ENCODE assay signal across 19 mouse cellular contexts in the genomic region with DNA sequence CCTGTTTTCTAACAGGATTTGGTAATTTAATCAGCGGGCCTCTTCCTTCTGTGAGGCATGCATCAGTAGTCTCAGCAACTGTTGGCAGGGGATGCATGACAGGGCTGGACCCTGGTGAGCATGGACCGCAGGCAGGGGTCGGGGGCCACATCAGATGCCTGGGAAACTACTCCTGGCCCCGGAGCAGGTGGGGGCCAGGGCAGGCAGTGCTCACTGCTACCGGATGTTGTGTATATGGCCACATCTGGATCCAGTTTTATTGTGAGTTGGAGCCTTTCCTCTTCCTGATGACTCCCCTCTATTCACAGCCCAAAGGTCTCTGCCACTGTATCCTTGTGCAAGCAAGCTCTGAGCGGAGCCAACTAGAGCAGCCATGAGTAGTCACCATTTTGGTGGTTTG. TPM values are rescaled to one million over a fixed set of nuclear protein-coding genes. Genes with fewer than 3 reads are reported as not detected.
A peak's percentile ranks its signal among the peaks of the same experiment; 100 is the strongest.
DNase-seq lines count a peak whose midpoint lies in the region; ATAC-seq lines count a peak whose summit lies in the region.
"Had no signal": no experiment of that assay in that cellular context is flagged by ENCODE, and none has a peak within 500 bp of the region (broad histone marks: within the 10 kb centered on the region; RNA-seq: fewer than 3 reads in every experiment).

No protein-coding gene starts in this region.

- no peaks in the 10 kb centered on the region for H3K36me3 ChIP-seq in forebrain, embryonic 10.5 days (replicated peaks)
- no peaks in the 10 kb centered on the region for H3K36me3 ChIP-seq in forebrain, embryonic 12.5 days (replicated peaks)
- H3K36me3 ChIP-seq in intestine, embryonic 14.5 days (ENCODE audit: control insufficient read depth, insufficient read depth, low read length) = no peaks in the 10 kb centered on the region
- H3K36me3 ChIP-seq in intestine, embryonic 15.5 days = no peaks in the 10 kb centered on the region
- H3K36me3 ChIP-seq in neural tube, embryonic 15.5 days = no peaks in the 10 kb centered on the region
- no peaks in the 10 kb centered on the region for H3K36me3 ChIP-seq in limb, embryonic 12.5 days
- H3K36me3 ChIP-seq: heart, embryonic 15.5 days; lung, embryonic 15.5 days; midbrain, embryonic 12.5 days had no signal

- WGBS in forebrain, embryonic 10.5 days = 59% methylated on average over 6 of the region's 6 CpGs
- WGBS in forebrain, embryonic 12.5 days = 84% methylated on average over 6 of the region's 6 CpGs
- 74% methylated on average over 6 of the region's 6 CpGs for WGBS in intestine, embryonic 14.5 days
- WGBS in intestine, embryonic 15.5 days = 59% methylated on average over 6 of the region's 6 CpGs
- 72% methylated on average over 6 of the region's 6 CpGs for WGBS in neural tube, embryonic 15.5 days
- 29% methylated on average over 6 of the region's 6 CpGs for WGBS in limb, embryonic 12.5 days

- no peak for ATAC-seq in forebrain, embryonic 12.5 days (ENCODE audit: low FRiP score)
- no peak for ATAC-seq in intestine, embryonic 14.5 days (replicated peaks; ENCODE audit: low FRiP score, low TSS enrichment, low read depth)
- no peak for ATAC-seq in intestine, embryonic 15.5 days
- ATAC-seq in neural tube, embryonic 15.5 days (ENCODE audit: low FRiP score) = no peak
- ATAC-seq in limb, embryonic 12.5 days (ENCODE audit: insufficient number of reproducible peaks, insufficient read depth, low FRiP score, low TSS enrichment, low read depth) = peak; percentile 40; the same call in 1 of the 2 replicates
- ATAC-seq: forebrain, embryonic 13.5 days; hindbrain, embryonic 16.5 days had no signal

- peak overlapping the region; percentile 22; the same call in 1 of the 2 replicates for H3K27ac ChIP-seq in forebrain, embryonic 10.5 days
- H3K27ac ChIP-seq in forebrain, embryonic 12.5 days = no peak overlapping the region
- H3K27ac ChIP-seq in intestine, embryonic 14.5 days (ENCODE audit: low read depth) = no peak overlapping the region
- H3K27ac ChIP-seq in intestine, embryonic 15.5 days = no peak overlapping the region
- no peak overlapping the region for H3K27ac ChIP-seq in neural tube, embryonic 15.5 days (replicated peaks)
- H3K27ac ChIP-seq in limb, embryonic 12.5 days = no peak overlapping the region
- H3K27ac ChIP-seq: forebrain, embryonic 13.5 days; lung, embryonic 15.5 days; midbrain, embryonic 12.5 days had no signal

- peaks cover 29% of the 10 kb centered on the region for H3K27me3 ChIP-seq in forebrain, embryonic 10.5 days (ENCODE audit: poor library complexity, severe bottlenecking)
- peaks cover 20% of the 10 kb centered on the region for H3K27me3 ChIP-seq in forebrain, embryonic 12.5 days
- no peaks in the 10 kb centered on the region for H3K27me3 ChIP-seq in intestine, embryonic 14.5 days (replicated peaks; ENCODE audit: control insufficient read depth, insufficient read depth, low read length)
- H3K27me3 ChIP-seq in intestine, embryonic 15.5 days (replicated peaks) = peaks cover 9% of the 10 kb centered on the region; the same call in 1 of the 2 replicates
- peaks cover 9% of the 10 kb centered on the region; the same call in 1 of the 2 replicates for H3K27me3 ChIP-seq in neural tube, embryonic 15.5 days (replicated peaks)
- H3K27me3 ChIP-seq in limb, embryonic 12.5 days = peaks cover 14% of the 10 kb centered on the region
- H3K27me3 ChIP-seq: heart, embryonic 15.5 days; lung, embryonic 15.5 days had no signal

- DNase-seq in forebrain, embryonic 10.5 days (ENCODE audit: extremely low spot score, low spot score) = no peak
- DNase-seq in intestine, embryonic 14.5 days (ENCODE audit: low spot score) = no peak
- DNase-seq in neural tube, embryonic 10.5 days (ENCODE audit: extremely low spot score, low spot score) = peak; percentile 28
- no peak for DNase-seq in layer of hippocampus, adult 18-20 months (ENCODE audit: low spot score in 2 of 2)
- DNase-seq: cerebellum, adult 11-12 months; cerebellum, postnatal 25 days; kidney, adult 8-10 months; right cerebral cortex, postnatal 4 days had no signal

- H3K4me2 ChIP-seq in forebrain, embryonic 12.5 days = no peak overlapping the region
- no peak overlapping the region for H3K4me2 ChIP-seq in intestine, embryonic 14.5 days (ENCODE audit: low read length)
- H3K4me2 ChIP-seq in intestine, embryonic 15.5 days (replicated peaks) = no peak overlapping the region
- no peak overlapping the region for H3K4me2 ChIP-seq in neural tube, embryonic 15.5 days
- H3K4me2 ChIP-seq in limb, embryonic 12.5 days = no peak overlapping the region
- H3K4me2 ChIP-seq: forebrain, embryonic 13.5 days; liver, embryonic 11.5 days; lung, embryonic 15.5 days; midbrain, embryonic 12.5 days had no signal

- H3K4me3 ChIP-seq in forebrain, embryonic 10.5 days = no peak overlapping the region
- H3K4me3 ChIP-seq in forebrain, embryonic 12.5 days (replicated peaks) = no peak overlapping the region
- H3K4me3 ChIP-seq in intestine, embryonic 14.5 days (ENCODE audit: low read depth, low read length) = no peak overlapping the region
- H3K4me3 ChIP-seq in intestine, embryonic 15.5 days (replicated peaks) = no peak overlapping the region
- no peak overlapping the region for H3K4me3 ChIP-seq in neural tube, embryonic 15.5 days (replicated peaks)
- H3K4me3 ChIP-seq in limb, embryonic 12.5 days (replicated peaks) = no peak overlapping the region
- H3K4me3 ChIP-seq: forebrain, embryonic 13.5 days; heart, embryonic 15.5 days; lung, embryonic 15.5 days; midbrain, embryonic 12.5 days had no signal

- H3K4me1 ChIP-seq in forebrain, embryonic 10.5 days = peaks cover 59% of the 10 kb centered on the region
- peaks cover 35% of the 10 kb centered on the region for H3K4me1 ChIP-seq in forebrain, embryonic 12.5 days
- peaks cover 32% of the 10 kb centered on the region for H3K4me1 ChIP-seq in intestine, embryonic 14.5 days (replicated peaks; ENCODE audit: control insufficient read depth, insufficient read depth, low read length)
- H3K4me1 ChIP-seq in intestine, embryonic 15.5 days (replicated peaks) = peaks cover 22% of the 10 kb centered on the region
- H3K4me1 ChIP-seq in neural tube, embryonic 15.5 days = peaks cover 40% of the 10 kb centered on the region
- peaks cover 57% of the 10 kb centered on the region for H3K4me1 ChIP-seq in limb, embryonic 12.5 days (replicated peaks)

- no peaks in the 10 kb centered on the region for H3K9me3 ChIP-seq in forebrain, embryonic 10.5 days
- no peaks in the 10 kb centered on the region for H3K9me3 ChIP-seq in forebrain, embryonic 12.5 days
- no peaks in the 10 kb centered on the region for H3K9me3 ChIP-seq in intestine, embryonic 14.5 days (ENCODE audit: control insufficient read depth, low read length)
- H3K9me3 ChIP-seq in intestine, embryonic 15.5 days = no peaks in the 10 kb centered on the region
- H3K9me3 ChIP-seq in neural tube, embryonic 15.5 days (replicated peaks) = no peaks in the 10 kb centered on the region
- no peaks in the 10 kb centered on the region for H3K9me3 ChIP-seq in limb, embryonic 12.5 days
- H3K9me3 ChIP-seq: forebrain, embryonic 13.5 days; heart, embryonic 15.5 days; lung, embryonic 15.5 days; midbrain, embryonic 12.5 days had no signal

- H3K9ac ChIP-seq in forebrain, embryonic 12.5 days = no peak overlapping the region
- 0 out of 2 replicates have a peak overlapping the region, but pooled peaks have one; percentile 3 for H3K9ac ChIP-seq in intestine, embryonic 14.5 days (ENCODE audit: low read length)
- no peak overlapping the region for H3K9ac ChIP-seq in intestine, embryonic 15.5 days
- H3K9ac ChIP-seq in neural tube, embryonic 15.5 days (replicated peaks) = no peak overlapping the region
- H3K9ac ChIP-seq in limb, embryonic 12.5 days (replicated peaks) = no peak overlapping the region
- H3K9ac ChIP-seq: forebrain, embryonic 13.5 days; heart, embryonic 15.5 days; lung, embryonic 15.5 days; midbrain, embryonic 12.5 days had no signal

RNA-seq across cellular contexts. Expression of a gene that starts 6.0 kb away (rescaled TPM):
- polyA plus RNA-seq in forebrain, embryonic 10.5 days (2016; fragmentation: Nextera tagmentation; extraction: Ambion mirVana) = 13.8 and 14.7 TPM in 2 replicates
- polyA plus RNA-seq in forebrain, embryonic 12.5 days (2016; fragmentation: Nextera tagmentation; extraction: Ambion mirVana) = 11.0 and 11.4 TPM in 2 replicates
- polyA plus RNA-seq in intestine, embryonic 14.5 days (2014; fragmentation: Nextera tagmentation; extraction: Ambion mirVana) = 5.9 and 6.8 TPM in 2 replicates
- 12.1 and 12.5 TPM in 2 replicates for polyA plus RNA-seq in intestine, embryonic 15.5 days (2015; fragmentation: Nextera tagmentation; extraction: Ambion mirVana)
- 23.1 and 24.7 TPM in 2 replicates for polyA plus RNA-seq in neural tube, embryonic 15.5 days (2015; fragmentation: Nextera tagmentation; extraction: Ambion mirVana)
- polyA plus RNA-seq in limb, embryonic 12.5 days (2016; fragmentation: Nextera tagmentation; extraction: Ambion mirVana) = 11.2 and 12.0 TPM in 2 replicates
- 10 to 100 TPM; 11.0 to 13.2 TPM for total RNA-seq in layer of hippocampus, adult 18-20 months (2021)

RNA-seq across cellular contexts. Expression of a gene that starts 18.1 kb away (rescaled TPM):
- 86.6 and 87.4 TPM in 2 replicates for polyA plus RNA-seq in forebrain, embryonic 10.5 days (2016; fragmentation: Nextera tagmentation; extraction: Ambion mirVana)
- 79.6 and 85.9 TPM in 2 replicates for polyA plus RNA-seq in forebrain, embryonic 12.5 days (2016; fragmentation: Nextera tagmentation; extraction: Ambion mirVana)
- polyA plus RNA-seq in intestine, embryonic 14.5 days (2014; fragmentation: Nextera tagmentation; extraction: Ambion mirVana) = 69.4 and 70.3 TPM in 2 replicates
- 55.2 and 57.3 TPM in 2 replicates for polyA plus RNA-seq in intestine, embryonic 15.5 days (2015; fragmentation: Nextera tagmentation; extraction: Ambion mirVana)
- 44.1 and 50.9 TPM in 2 replicates for polyA plus RNA-seq in neural tube, embryonic 15.5 days (2015; fragmentation: Nextera tagmentation; extraction: Ambion mirVana)
- 77.4 and 82.8 TPM in 2 replicates for polyA plus RNA-seq in limb, embryonic 12.5 days (2016; fragmentation: Nextera tagmentation; extraction: Ambion mirVana)
- 10 to 100 TPM; 18.6 to 23.3 TPM for total RNA-seq in layer of hippocampus, adult 18-20 months (2021)

RNA-seq across cellular contexts. Expression of a gene that starts 54.9 kb away (rescaled TPM):
- 18.8 and 19.9 TPM in 2 replicates for polyA plus RNA-seq in forebrain, embryonic 10.5 days (2016; fragmentation: Nextera tagmentation; extraction: Ambion mirVana)
- 47.4 and 47.8 TPM in 2 replicates for polyA plus RNA-seq in forebrain, embryonic 12.5 days (2016; fragmentation: Nextera tagmentation; extraction: Ambion mirVana)
- 15.0 and 15.6 TPM in 2 replicates for polyA plus RNA-seq in intestine, embryonic 14.5 days (2014; fragmentation: Nextera tagmentation; extraction: Ambion mirVana)
- polyA plus RNA-seq in intestine, embryonic 15.5 days (2015; fragmentation: Nextera tagmentation; extraction: Ambion mirVana) = 9.1 and 10.0 TPM in 2 replicates
- 57.5 and 64.7 TPM in 2 replicates for polyA plus RNA-seq in neural tube, embryonic 15.5 days (2015; fragmentation: Nextera tagmentation; extraction: Ambion mirVana)
- polyA plus RNA-seq in limb, embryonic 12.5 days (2016; fragmentation: Nextera tagmentation; extraction: Ambion mirVana) = 27.5 and 29.5 TPM in 2 replicates
- 10 to 100 TPM; 27.9 to 33.1 TPM for total RNA-seq in layer of hippocampus, adult 18-20 months (2021)
- total RNA-seq: neutrophil, adult 5-6 weeks had no signal
